Mouse (Mus musculus): ENCODE results near the gene Erc2.

GRCm38 (mm10) chr14:27682368-27683052 is 60.3 kb downstream of the Erc2 start:
- TF ChIP-seq CTCF (IDR thresholded peaks at IDR 0.05; ENCODE audit: control insufficient read depth, insufficient read depth, insufficient read length) (no peak), USF1 (IDR thresholded peaks at IDR 0.05; ENCODE audit: low read depth) (no peak), MYOG (IDR thresholded peaks at IDR 0.05; ENCODE audit: control insufficient read depth, extremely low read depth, insufficient read length) (no peak)
